Mouse (Mus musculus) retina, adult 2 months (tissue): Measurements from ENCODE around the gene Lpcat3.

Experiments
- DNase-seq: peaks from one replicate; pipeline ENCODE4 v3.0.0-alpha.2; 2012; ENCODE audit warnings: low read depth, low spot score

The Lpcat3 gene

DNA sequence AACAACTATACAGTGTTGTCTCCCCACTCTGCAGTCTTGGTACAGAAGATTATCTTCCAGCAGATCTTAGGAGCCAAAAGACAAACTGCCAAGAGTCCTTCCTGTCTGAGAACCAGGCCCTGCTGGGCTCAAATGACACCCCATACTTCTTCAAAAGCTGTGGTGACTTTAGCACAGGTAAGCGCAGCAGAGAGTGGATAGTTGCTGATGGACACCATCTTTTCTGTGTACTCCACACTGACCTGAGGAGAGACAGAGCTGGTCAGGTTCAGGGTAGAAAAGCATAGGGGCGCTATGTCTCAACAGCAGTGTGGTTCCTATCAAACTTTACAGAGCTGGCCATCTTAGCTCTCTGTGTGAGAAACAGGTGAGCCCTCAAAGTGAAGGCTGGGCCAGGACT, 41.6 kb downstream of the Lpcat3 start:
- DNase-seq, result no peak

DNA sequence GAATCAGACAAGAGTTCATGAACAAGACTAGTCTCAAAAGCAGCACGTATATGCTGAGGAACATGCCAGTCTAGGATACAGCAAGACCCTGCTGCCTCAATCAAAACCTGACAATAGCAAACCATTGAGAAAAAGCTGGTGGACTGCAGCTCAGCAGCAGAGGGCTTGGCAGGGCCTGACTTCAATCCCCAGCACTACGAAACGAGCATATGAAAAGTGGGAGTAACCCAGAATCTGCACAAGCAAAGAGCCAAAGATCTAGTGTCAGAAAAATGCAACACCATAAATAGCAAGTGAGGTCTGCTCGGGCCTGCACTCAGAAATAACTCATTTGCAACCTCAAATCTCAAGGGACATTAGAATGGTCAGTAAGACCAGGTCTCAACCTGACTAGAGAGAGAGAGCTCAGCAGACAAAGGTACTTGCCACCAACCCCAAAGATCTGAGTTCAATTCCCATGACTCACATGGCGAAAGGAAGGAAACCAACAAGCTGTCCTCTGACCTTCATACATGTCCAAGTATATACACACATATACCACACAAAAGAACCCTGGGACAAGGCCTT, 43.3 kb downstream of the Lpcat3 start:
- no peak for DNase-seq

DNA sequence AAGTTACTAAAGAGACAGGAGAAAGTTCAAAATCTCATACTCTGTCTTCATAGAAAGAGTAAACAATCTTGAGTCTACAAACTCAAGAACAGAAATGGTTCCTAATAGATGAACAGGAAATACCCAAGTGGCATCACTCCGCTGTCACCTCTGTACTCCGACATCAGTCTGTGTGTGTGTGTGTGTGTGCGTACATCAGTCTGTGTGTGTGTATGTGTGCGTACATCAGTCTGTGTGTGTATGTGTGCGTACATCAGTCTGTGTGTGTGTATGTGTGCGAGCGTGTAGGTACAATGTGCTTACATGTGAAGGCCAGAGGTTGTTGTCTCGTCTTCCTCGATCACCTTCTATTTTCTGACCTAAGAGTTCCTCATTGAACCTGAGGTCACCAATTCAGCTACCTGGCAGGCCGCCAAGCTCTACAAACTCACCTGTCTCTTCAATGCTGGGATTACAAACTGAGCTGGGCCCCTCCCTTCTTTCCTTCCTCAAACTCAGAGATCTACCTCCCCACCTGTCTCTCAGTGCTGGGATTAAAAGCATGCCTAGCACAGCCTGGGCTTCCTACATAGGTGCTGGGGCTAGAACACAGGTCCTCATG, 45.6 kb downstream of the Lpcat3 start:
- no peak for DNase-seq

DNA sequence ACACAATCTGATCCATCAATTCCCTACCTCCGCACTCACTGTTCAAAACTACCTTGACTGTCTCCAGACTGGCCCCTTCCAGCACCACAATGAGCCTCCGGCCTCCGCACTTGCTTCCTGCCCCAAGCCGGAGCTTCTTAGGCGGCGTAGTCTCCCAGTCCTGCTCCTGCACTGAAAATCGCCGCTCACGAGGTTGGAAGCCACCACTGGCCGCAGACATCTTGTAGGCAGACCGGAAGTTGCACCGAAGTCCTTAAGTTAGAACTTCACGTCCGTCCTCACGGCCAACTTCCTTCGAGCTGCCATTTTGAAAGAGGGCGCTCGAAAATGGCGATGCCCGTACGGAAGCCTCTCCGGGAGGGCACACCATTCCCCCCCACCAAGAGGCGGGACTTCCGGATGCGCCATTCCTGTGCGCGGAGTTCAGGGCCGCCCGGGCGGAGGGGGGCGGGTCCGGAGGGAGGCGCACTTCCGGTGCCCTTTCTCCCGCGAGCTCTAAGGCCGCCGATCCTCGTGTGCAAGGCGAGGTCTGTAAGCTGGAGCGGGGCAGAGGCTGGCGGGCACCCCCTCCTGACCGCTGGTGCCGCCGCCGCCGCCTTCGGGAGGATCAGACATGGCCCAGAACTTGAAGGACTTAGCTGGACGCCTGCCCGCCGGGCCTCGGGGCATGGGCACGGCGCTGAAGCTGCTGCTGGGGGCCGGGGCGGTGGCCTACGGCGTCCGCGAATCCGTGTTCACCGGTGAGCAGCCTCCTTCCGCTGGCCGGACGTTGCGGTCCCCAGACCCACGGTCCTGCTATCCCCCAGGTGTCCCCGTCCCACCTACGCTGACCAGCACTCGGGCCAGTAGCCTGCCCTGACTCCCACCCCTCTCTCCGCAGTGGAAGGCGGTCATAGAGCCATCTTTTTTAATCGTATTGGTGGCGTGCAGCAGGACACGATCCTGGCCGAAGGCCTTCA, 49.3 kb downstream of the Lpcat3 start, which contains the start of the genes Emg1 and Phb2:
Emg1 (minus strand) TSS at position 355 of the 959 bp plus-strand sequence.
Phb2 (plus strand) TSS at position 513 of the 959 bp plus-strand sequence.
- DNase-seq, result peak; percentile 99

DNA sequence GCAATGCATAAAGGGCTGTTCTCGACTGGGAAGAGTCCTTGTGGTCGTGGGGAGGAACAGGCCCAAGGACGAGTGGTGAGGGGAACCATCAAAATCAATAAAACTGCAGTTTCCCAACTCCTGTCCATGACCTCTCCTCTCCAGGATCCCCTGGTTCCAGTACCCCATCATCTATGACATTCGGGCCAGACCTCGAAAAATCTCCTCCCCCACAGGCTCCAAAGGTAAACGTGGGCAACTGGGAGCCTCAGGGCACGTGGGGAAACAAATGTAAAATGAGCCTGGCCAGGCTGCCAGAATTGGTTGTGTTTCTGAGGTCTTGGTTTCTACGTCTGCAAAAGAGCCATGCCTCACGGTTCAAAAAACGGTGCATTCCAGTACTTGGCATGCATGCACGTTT, 50.1 kb downstream of the Lpcat3 start:
- DNase-seq, result no peak

DNA sequence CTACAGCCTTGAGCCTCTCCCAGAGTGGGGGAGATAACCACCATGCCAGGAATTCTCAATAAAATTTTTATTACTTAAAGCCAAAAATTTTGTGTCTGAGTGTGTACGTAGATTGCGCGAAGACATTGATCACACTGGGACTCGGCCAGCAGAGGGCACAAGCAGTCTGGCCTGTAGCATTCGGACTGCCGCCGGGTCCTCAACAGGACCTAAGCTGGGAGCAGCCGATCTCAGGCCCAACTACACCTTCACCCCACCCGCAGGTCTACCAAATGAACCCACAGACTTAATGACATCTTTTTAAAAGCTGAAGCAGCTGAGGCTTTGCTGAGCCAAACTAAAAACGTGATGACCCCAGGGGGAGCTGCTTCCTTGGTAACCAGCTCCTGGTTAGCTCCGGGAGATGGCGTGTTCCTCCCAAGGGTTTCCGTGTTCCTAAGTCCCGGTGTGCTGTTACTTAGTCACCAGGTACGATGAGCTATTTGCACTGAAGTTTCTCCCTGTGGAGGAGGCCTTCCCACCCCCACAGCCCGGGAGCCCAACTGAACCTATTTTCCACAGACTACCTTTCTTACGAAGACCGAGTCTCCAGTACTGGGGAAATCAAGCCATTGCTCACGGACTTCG, 54.1 kb downstream of the Lpcat3 start:
- no peak for DNase-seq

DNA sequence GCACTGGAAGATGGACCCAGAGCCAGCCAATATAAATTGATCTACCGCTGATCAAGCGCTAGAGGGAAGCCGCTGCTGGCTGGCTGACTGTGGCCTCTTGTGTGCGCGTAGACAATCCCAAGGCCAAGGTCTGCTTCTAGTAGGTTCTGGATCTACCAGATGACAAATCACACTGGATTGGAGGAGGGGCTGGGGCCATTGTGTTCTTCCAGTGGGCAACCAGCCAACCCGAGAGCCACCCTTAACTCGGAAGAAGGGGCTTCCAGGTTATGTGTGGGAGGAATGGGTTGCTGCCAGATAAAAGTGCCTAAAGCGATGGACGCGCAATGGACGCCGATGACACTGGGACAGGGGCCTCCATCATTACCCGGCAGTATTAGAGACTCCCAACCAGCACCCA, 55.1 kb downstream of the Lpcat3 start:
- no peak for DNase-seq

DNA sequence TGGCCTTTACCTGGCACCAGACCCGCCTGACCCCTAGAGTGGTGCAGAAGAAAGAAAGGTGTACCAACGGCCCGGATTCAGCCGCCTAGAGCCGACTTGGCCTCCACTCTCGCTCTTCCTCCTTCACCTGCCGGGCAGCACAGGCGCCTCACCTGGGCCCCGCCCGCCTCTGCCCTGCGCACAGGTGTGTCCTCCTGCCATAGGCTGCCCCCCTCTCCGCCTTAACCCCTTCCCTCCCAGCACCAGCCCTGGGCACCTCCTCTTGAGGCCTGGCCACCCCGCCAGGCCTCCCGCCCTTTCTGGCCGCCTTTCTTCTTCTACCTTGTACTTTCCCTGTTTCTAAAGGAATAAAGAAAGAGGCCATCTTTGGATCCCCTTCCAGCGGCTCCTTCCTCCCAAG, 55.9 kb downstream of the Lpcat3 start:
- DNase-seq, result no peak

DNA sequence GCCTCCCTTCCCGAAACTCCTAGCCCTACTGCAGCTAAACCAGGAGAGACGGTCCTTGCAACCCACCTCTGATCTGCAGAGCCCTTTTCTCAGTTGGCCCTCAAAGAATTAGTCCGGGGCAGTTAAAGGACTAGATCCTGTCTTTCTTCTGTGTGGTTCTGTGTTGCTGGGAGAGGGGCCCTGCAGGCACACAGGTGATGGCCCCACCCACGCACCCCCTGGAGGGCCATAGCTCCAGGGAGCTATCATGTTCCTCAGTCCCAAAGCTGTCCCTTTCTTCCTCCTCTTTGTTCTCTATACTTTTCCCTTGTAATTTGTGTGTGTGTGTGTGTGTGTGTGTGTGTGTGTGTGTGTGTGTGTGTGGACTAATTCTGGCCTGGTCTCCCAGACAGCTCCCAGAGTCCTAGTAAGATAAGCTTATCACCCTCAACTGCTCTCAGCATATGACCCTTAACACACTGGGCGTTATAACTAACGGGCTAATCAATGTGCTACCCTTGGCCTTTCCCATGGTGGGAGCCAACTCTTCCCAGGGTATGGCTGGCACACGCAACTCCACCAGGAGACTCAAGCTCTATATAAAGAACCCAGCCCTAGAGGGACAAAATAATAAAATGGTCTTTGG, 56.6 kb downstream of the Lpcat3 start:
- DNase-seq, result no peak

DNA sequence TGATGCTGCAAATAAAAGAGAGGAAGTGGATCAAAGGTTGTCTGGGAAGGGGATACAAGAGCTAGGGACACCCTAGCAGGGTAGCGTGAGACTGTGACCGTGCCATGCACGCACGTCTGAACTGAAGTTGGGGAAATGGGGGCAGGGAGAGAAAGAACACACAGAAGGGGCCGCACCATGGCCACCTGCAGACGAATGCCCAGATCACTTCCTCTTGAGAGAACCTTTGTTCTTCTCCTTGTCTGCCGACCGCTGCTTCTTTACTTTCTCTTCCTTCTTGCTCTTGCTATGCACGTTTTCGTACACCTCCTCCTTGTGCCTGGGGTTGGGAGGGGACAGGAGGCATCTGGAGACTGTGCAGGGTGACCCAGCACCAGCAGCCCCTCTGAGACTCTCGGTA, 58.1 kb downstream of the Lpcat3 start:
- no peak for DNase-seq

DNA sequence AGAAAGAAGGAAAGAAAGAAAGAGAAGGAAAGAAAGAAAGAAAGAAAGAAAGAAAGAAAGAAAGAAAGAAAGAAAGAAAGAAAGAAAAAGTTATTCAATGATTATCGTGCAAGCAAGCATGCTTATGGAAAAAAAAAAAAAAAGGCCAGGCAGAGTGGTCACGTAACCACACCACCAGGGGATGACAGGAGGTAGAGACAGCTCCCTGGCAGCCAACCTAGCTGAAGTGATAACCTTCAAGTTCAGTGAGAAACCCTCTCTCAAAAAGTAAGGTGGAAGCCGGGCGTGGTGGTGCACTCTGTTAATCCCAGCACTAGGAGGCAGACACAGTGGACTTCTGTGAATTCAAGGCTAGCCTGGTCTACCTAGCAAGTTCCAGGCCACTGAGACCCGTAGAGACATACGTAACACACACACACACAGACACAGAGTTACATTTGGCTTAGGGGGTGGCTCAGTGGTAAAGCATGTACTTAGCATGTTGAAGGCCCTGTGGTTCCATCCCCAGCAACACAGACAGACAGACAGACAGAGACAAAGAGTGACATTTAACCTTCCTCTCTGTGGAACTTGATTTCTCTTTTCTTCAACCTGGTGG, 60.1 kb downstream of the Lpcat3 start:
- DNase-seq, result no peak

DNA sequence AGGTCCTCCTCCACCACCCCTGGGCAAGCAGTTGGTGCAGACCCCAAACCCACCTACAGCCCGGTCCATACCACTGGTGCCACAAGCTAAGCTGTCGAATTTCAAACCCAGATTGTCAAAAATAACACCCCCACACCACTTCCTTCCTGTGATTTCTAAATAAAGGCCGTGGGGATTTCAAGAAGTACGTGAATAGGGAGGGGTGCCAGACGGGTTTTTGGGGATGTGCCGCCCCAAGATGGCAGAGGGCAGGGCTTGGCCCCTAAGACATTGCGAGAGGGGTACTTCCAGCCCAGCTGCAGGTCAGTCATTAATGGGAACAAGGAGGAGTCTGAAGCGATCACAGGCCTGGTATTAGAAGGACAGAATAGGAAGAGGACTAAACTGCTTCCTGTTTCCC, 60.7 kb downstream of the Lpcat3 start:
- DNase-seq, result no peak

DNA sequence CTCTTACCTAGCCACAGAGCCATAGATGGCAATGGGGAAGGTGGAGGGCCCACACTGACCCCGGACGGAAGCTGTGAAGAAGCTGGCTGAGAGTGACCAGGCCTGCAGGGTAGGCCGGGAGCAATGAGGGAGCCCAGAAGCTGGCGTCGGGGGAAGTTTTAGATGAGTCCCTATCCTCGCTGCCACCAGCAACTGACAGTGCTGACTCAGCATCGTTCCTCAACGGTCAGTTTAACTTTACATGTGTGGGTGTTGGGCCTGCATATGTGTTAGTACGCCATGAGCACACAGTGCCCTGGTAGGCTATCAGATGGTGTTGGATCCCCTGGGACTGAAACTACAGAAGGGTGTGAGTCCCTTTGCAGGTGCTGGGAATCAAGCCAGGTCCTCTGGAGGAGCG, 61.6 kb downstream of the Lpcat3 start:
- DNase-seq, result no peak

DNA sequence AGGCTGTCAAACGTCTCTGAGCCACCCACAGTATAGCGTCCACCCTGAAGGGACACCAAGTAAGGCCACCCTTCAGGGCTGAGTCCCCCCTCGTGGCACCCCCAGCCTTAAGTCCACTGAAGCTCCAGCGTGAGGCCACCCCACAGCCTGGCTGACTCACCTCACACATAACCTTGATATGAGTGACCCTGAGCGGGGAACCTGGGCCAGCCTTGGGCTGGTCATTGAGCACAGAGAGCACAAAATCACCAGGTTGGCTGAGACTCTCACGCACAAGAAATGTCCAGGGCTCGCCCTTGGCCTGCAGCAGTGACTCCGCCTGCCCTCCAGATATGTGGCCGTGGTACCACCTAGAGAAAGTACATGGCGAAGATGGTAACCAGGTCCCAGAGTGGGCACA, 65.8 kb downstream of the Lpcat3 start:
- DNase-seq, result no peak

DNA sequence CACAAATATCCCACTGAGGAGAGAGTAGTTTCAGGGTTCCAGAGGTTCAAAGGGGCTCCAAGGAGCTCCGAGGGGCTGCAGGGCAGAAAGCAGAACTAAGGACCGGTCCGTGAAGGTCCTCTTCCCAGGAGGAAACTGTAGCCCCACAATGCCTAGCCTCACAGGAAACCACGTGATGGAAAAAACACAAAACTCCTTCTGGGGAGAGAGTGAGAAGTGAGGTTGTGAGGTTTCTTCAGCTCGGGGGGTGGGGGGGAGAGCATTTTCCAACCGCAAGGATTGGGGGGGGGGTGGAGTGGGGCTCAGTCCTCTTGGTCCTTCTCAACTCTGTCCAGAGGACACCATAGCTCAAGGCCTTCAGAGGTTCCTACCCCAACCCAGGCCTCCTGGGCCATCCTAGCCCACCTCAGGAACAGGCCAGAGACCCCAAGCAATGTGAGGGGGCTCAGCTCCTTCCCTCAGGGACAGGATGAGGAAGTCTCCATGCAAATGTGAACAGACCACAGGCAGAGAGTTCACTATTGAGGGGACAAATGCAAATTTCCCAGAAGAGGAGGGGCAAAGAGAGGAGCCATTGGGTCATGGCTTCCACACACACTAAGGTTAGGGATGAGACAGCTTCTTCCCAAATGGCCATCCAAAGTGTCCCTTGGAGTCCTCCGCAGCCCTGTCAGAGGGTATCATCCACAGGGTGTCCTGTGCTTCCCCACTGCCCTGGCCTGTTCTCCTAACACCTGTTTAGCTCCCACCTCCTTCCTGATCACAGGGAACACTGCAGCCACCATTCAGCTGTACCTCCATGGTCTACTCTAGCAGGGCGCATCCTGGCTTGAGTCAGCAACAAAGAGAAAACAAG, 67.3 kb downstream of the Lpcat3 start:
- DNase-seq, result no peak

DNA sequence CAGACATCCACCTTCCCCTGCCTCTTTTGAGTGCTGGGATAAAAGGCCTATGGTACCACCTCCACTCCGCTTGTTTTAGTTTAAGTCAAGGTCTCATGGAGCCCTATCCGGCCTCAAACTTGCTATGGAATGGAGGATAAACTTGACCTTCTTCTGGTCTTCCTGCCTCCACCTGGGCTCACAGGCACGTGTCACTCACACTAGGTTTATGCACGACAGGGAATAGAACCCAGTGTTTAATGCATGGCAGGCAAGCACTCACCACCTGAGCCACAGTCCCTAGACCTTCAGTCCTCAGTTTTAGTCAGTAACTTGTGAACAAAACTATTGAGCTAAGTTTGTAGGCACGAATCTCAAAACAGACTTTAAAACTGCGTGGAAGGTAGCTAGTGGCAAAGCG, 68.2 kb downstream of the Lpcat3 start:
- no peak for DNase-seq

DNA sequence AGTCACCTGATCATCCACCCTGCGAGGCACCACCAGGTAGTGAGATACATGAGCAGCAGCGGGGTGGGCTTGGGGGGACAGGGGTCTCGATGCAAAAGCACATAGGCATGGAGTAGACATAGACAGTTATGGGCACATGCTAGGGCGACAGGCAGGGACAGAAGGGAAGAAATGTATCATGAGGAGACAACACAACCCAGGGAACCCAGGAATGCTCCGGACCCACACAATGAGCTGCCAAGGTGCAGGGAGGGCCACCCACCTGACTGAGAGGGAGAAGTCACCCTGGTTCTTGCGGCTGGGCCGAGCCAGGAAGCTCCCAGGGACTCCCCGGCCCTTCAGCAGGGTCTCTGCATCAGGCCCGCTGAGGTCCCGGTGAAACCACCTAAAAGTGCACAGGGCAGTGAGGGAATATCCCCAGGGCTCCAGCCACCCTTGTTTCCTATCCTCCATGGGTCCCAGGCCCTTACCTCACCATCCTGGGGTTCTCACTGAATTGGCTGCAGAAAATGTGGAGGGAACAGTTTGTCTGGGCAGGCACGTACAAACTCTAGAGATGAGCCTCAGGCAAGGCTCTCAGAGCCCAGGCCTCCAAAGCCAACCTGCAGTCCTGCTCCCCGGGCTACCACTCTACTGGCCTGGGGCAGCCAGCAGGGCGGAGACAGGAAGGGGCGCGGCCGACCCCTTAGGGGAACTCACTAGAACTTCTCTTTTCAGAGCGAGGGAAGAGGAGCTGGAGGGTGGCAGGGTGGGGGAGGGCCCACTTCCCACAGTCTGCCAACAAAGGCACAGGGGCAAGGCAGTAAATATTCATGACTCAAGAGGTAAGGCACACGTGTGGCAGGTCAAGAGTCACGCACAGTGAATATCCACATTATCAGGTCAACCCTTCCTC, 69.9 kb downstream of the Lpcat3 start:
- no peak for DNase-seq

DNA sequence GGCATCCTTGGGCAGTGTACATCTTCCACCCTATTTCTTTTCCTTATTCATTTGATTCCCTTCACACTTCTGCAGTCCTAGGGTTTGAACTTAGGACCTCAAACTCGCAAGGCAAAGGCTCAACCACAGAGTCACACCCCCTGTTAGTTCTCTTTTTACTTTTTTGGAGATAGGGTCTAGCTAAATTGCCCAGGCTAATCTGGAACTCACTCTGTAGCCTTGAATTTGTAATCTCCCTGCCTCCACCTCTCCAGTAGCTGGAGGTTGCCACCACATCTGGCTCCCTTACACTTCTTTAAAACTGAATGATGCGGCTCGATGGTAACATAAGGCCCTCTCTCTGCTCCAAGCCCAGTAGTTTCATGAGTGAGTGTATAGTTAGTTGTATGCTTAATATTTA, 71.6 kb downstream of the Lpcat3 start:
- DNase-seq, result no peak

DNA sequence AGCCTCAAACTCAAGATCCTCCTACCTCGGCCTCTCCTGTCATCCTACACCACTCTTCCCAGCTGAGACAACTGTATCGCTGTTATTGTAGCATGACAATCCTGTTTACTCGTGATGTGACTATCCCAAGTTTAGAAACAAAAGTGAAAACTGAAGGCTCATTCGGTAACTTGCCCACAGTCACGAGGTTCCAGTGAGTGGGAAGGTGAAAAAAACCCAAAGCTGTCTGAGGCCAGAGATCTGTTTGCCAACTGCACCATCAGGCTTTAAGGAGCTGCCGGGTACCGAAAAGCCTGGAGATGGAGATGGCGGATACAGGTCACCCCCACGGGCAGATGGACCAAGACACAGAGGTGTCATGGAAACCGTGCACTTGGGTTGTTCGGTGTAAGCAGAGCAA, 74.2 kb downstream of the Lpcat3 start:
- DNase-seq, result no peak
